Mouse (Mus musculus) liver, embryonic 14.5 days (tissue): ENCODE measurements around the gene Ptrh2.

ENCODE experiments used
- CTCF ChIP-seq: IDR thresholded peaks from 2 replicates; pipeline ENCODE4 v1.5.1; 2016; ENCODE audit warnings: antibody characterized with exemption, low read depth, control low read depth
- EP300 ChIP-seq: IDR thresholded peaks from 2 replicates; pipeline ENCODE4 v1.6.1; 2016; ENCODE audit warnings: antibody characterized with exemption, low read depth

DNA sequence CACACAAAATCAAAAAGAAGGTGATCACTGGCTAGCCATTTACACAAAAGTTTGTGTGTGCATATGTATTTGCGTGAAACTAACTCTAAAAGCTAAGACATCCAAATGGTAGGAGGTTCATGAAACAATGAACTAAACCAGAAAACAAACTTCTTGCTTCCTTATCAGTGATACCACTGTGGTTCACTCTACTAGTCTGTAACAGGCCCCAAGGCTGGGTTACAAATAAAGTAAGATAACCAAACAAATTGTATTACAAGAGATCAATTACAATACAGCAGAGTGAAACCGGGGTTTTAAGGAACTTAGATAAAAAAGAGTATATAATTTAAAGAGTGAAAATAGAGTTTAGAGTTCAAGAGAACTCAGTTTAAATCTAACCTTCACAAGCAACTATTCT is 16.2 kb upstream of the Ptrh2 start:
- TF ChIP-seq CTCF, result no peak
- no peak; the same call in 1 of the 2 replicates for TF ChIP-seq EP300
